Mouse (Mus musculus) forebrain, embryonic 11.5 days (tissue): ENCODE results near the gene Ggt1. TPM values are rescaled to one million over a fixed set of nuclear protein-coding genes. Genes with fewer than 3 reads are reported as not detected.
A peak's percentile ranks its signal among the peaks of the same experiment; 100 is the strongest.

ENCODE experiments used
- ATAC-seq: fragments of 200-750 bp; cut with Nextera tagmentation; replicated peaks from 2 replicates; pipeline ENCODE4 v1.8.0; 2017; ENCODE audit warnings: moderate TSS enrichment; ENCODE audit not compliant: low FRiP score
- DNase-seq: peaks from one replicate; pipeline ENCODE4 v3.0.0-alpha.2; 2017; ENCODE audit warnings: low spot score
- H3K27ac ChIP-seq: fragments of 300-500 bp; sonication (generic); 2 replicates; pipeline ENCODE4 v1.5.1; 2014; ENCODE audit warnings: low read depth, low read length
- H3K27me3 ChIP-seq: fragments of 300-500 bp; sonication (generic); 2 replicates; pipeline ENCODE4 v1.6.1; 2014; ENCODE audit warnings: mild to moderate bottlenecking, low read length, mixed read lengths; ENCODE audit not compliant: control insufficient read depth, insufficient read depth
- H3K36me3 ChIP-seq: fragments of 300-500 bp; sonication (generic); 2 replicates; pipeline ENCODE4 v1.6.1; 2014; ENCODE audit warnings: mild to moderate bottlenecking, low read length, moderate library complexity, mixed read lengths; ENCODE audit not compliant: control insufficient read depth, insufficient read depth
- H3K4me1 ChIP-seq: fragments of 300-500 bp; sonication (generic); replicated peaks from 2 replicates; pipeline ENCODE4 v1.6.1; 2014; ENCODE audit warnings: low read length, mixed read lengths; ENCODE audit not compliant: control insufficient read depth, insufficient read depth
- H3K4me2 ChIP-seq: fragments of 300-500 bp; sonication (generic); 2 replicates; pipeline ENCODE4 v1.6.1; 2014; ENCODE audit warnings: low read depth, mild to moderate bottlenecking, low read length, moderate library complexity, mixed read lengths; ENCODE audit not compliant: severe bottlenecking
- H3K4me3 ChIP-seq: fragments of 300-500 bp; sonication (generic); 2 replicates; pipeline ENCODE4 v1.5.1; 2014; ENCODE audit warnings: low read depth, low read length
- H3K9ac ChIP-seq: fragments of 300-500 bp; sonication (generic); 2 replicates; pipeline ENCODE4 v1.6.1; 2014; ENCODE audit warnings: low read length
- H3K9me3 ChIP-seq: fragments of 300-500 bp; sonication (generic); 2 replicates; pipeline ENCODE4 v1.6.1; 2016; ENCODE audit warnings: low read length, mixed read lengths; ENCODE audit not compliant: control insufficient read depth
- WGBS: fragments of 180-500 bp; shearing (Covaris S2); extraction: QIAGEN DNeasy Blood & Tissue Kit; methylation state at CpG from one replicate; pipeline ENCODE4 v1.1.7; 2014; 5-methylcytosine and 5-hydroxymethylcytosine counted together
- polyA plus RNA-seq: library from polyadenylated mRNA; unstranded; fragments of >200 nt; fragmentation: Nextera tagmentation; extraction: Ambion mirVana; gene quantifications from 2 replicates; pipeline ENCODE4 v1.2.1, GENCODE M21; 2014

Ggt1 gene
- polyA plus RNA-seq, 1 experiment from 2014 or later: 2.3 TPM

DNA sequence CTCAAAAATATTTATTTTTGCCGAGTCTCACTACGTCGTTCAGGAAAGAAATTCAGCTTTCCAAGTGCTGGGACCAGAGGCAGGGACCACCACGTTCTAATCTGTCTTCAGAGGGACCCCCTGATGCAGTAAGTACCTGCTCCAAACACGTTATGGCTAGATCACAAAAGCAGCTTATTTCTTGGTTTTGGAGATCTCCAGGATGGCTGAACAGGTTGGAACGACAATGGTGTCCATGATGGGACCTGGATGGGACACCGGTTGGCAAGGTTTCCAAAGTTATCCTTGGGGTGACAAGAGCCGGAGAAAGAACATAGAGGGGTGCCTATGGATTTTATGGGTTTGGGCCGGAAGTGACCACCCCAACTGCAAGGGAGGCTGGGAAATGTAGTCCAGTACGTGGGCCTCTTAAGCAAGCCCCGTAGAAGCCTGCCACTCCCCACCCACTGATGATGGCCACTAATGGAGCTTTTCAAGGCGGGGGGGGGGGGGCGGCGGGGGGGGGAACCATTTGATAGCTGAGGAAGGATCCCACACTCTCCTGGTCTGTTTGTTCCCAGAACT is 72.3 kb downstream of the Ggt1 start:
- Histone ChIP-seq H3K4me3 (no peak overlapping the region), H3K27ac (no peak overlapping the region), H3K4me2 (no peak overlapping the region), H3K9me3 (no peaks in the 10 kb centered on the region), H3K9ac (no peak overlapping the region), H3K36me3 (no peaks in the 10 kb centered on the region), H3K4me1 (no peaks in the 10 kb centered on the region), H3K27me3 (no peaks in the 10 kb centered on the region)
- whole genome bisulfite sequencing: 76% methylated on average over 14 of the region's 14 CpGs
- ATAC-seq (no peak), DNase-seq (no peak)

GRCm38 (mm10) chr10:75634610-75635009 is 73.2 kb downstream of the Ggt1 start:
- H3K9me3 ChIP-seq: no peaks in the 10 kb centered on the region
- H3K9ac ChIP-seq: no peak overlapping the region
- no peaks in the 10 kb centered on the region for H3K4me1 ChIP-seq
- 92% methylated on average over 8 of the region's 8 CpGs for WGBS
- DNase-seq (no peak), ATAC-seq (no peak)
- no peaks in the 10 kb centered on the region for H3K36me3 ChIP-seq
- H3K4me2 ChIP-seq: no peak overlapping the region
- no peak overlapping the region for H3K4me3 ChIP-seq
- no peaks in the 10 kb centered on the region for H3K27me3 ChIP-seq
- H3K27ac ChIP-seq: no peak overlapping the region

DNA sequence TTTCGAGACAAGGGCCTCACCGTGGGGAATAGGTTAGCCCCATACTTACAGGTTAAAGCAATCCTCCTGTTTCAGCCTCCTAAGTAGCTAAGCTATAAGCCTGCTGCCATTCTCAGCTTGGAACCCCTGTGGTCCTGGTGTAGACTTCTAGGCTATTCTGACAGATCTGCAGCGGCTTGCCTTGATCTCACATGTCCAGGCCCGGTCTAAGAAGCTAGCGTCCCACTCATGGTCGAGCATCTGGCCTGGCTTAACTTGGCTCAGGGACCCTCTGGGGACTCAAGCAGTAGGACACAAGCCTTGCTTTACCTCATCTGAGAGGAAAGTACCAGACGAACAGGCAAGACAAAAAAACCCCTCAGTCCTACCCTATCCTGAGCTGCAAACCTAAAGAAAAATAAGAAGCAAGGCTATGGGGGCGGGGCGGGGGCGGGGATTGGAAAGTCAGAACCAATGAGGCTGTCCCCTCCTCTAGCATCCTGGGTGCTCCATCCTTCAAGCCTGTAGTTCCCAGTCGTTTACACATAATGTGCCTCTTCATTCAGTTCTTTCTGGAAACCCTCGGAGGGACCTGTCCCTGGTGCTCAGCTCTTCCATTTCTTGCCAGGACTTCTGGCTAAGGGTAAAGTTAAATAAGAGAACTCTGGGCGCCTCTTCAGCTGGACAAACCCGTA is 73.8 kb downstream of the Ggt1 start:
- no peaks in the 10 kb centered on the region for H3K36me3 ChIP-seq
- H3K9me3 ChIP-seq: no peaks in the 10 kb centered on the region
- H3K4me1 ChIP-seq: no peaks in the 10 kb centered on the region
- H3K4me3 ChIP-seq: no peak overlapping the region
- no peak overlapping the region for H3K27ac ChIP-seq
- 69% methylated on average over 14 of the region's 14 CpGs for WGBS
- no peak overlapping the region for H3K9ac ChIP-seq
- no peaks in the 10 kb centered on the region for H3K27me3 ChIP-seq
- ATAC-seq (no peak; the same call in 1 of the 2 replicates), DNase-seq (no peak)
- no peak overlapping the region for H3K4me2 ChIP-seq

- H3K27ac ChIP-seq: no peak overlapping the region
- H3K4me3 ChIP-seq: no peak overlapping the region
- H3K4me1 ChIP-seq: no peaks in the 10 kb centered on the region
- H3K9me3 ChIP-seq: no peaks in the 10 kb centered on the region
- H3K4me2 ChIP-seq: no peak overlapping the region
- DNase-seq: peak; percentile 90
- H3K9ac ChIP-seq: no peak overlapping the region
- WGBS: 3% methylated on average over 9 of the region's 9 CpGs
- ATAC-seq: no peak; the same call in 1 of the 2 replicates
- no peaks in the 10 kb centered on the region for H3K36me3 ChIP-seq
- H3K27me3 ChIP-seq: no peaks in the 10 kb centered on the region
Measured at GRCm38 (mm10) chr10:75635693-75636055, 74.3 kb downstream of the Ggt1 start.

Other genes with a start within 250 kb of the Ggt1 start
- gene Adora2a, start 244.7 kb upstream of the Ggt1 start, polyA plus RNA-seq: 2.5 and 4.2 TPM in 2 replicates
- 0.59 TPM in 1 of 2 replicates, not detected in the other for gene Upb1, start 160.5 kb upstream of the Ggt1 start, polyA plus RNA-seq
- gene Snrpd3, start 44.1 kb upstream of the Ggt1 start, polyA plus RNA-seq: 261 and 263 TPM in 2 replicates
- gene Gucd1, start 43.6 kb upstream of the Ggt1 start, polyA plus RNA-seq: 30.0 and 35.4 TPM in 2 replicates
- 2.3 and 3.5 TPM in 2 replicates for gene Lrrc75b, start 1.3 kb upstream of the Ggt1 start, polyA plus RNA-seq
- gene Ggt5, start 27.7 kb downstream of the Ggt1 start, polyA plus RNA-seq: 0.67 and 1.0 TPM in 2 replicates
- 2.0 and 2.3 TPM in 2 replicates for gene Susd2, start 82.4 kb downstream of the Ggt1 start, polyA plus RNA-seq
- gene Cabin1, start 202.7 kb downstream of the Ggt1 start, polyA plus RNA-seq: 41.8 and 49.1 TPM in 2 replicates
- 81.2 and 84.3 TPM in 2 replicates for gene Ddt, start 211.8 kb downstream of the Ggt1 start, polyA plus RNA-seq
- not detected in 2 replicates for gene Gm20441, start 219.3 kb downstream of the Ggt1 start, polyA plus RNA-seq
- 1.2 and 1.6 TPM in 2 replicates for gene Gstt3, start 219.8 kb downstream of the Ggt1 start, polyA plus RNA-seq
- 4.6 and 5.2 TPM in 2 replicates for gene Gstt1, start 237.0 kb downstream of the Ggt1 start, polyA plus RNA-seq